Mouse (Mus musculus) c-Kit-positive CD71-positive TER-119-negative erythroid progenitor cells, embryonic 14.5 days (primary cell): ENCODE data around the gene Hist1h4f.

ENCODE experiments used
- DNase-seq: peaks from one replicate; pipeline ENCODE4 v3.0.0-alpha.2; 2013; ENCODE audit warnings: low read depth

Hist1h4f gene

GRCm38 (mm10) chr13:23533560-23534367, 17.7 kb downstream of the Hist1h4f start, which contains the start of gene Hist1h2af:
Hist1h2af (plus strand) TSS chr13:23533906.
- DNase-seq = peak; percentile 89

GRCm38 (mm10) chr13:23532262-23533075, 19.0 kb downstream of the Hist1h4f start:
- no peak for DNase-seq

- DNase-seq = peak; percentile 92
Observed at GRCm38 (mm10) chr13:23530901-23531875, 20.3 kb downstream of the Hist1h4f start, which contains the start of gene Hist1h4h. Hist1h4h (plus strand) TSS chr13:23531050.

- no peak for DNase-seq
Observed at GRCm38 (mm10) chr13:23530181-23530900, 21.1 kb downstream of the Hist1h4f start.

GRCm38 (mm10) chr13:23529480-23530165, 21.8 kb downstream of the Hist1h4f start:
- no peak for DNase-seq

- DNase-seq = no peak
Observed at GRCm38 (mm10) chr13:23529005-23529404, 22.4 kb downstream of the Hist1h4f start.

- no peak for DNase-seq
Observed at GRCm38 (mm10) chr13:23526312-23526711, 25.1 kb downstream of the Hist1h4f start.

GRCm38 (mm10) chr13:23525901-23526300, 25.5 kb downstream of the Hist1h4f start:
- DNase-seq = no peak

GRCm38 (mm10) chr13:23524654-23525053, 26.8 kb downstream of the Hist1h4f start:
- DNase-seq = no peak

- DNase-seq = no peak
Observed at GRCm38 (mm10) chr13:23523976-23524375, 27.5 kb downstream of the Hist1h4f start.

- no peak for DNase-seq
Observed at GRCm38 (mm10) chr13:23521703-23522102, 29.7 kb downstream of the Hist1h4f start.

GRCm38 (mm10) chr13:23519416-23519815, 32.0 kb downstream of the Hist1h4f start:
- DNase-seq = no peak

- no peak for DNase-seq
Observed at GRCm38 (mm10) chr13:23518885-23519284, 32.6 kb downstream of the Hist1h4f start.

GRCm38 (mm10) chr13:23518295-23518603, 33.2 kb downstream of the Hist1h4f start:
- no peak for DNase-seq

- DNase-seq = no peak
Observed at GRCm38 (mm10) chr13:23517603-23518294, 33.7 kb downstream of the Hist1h4f start.

- no peak for DNase-seq
Observed at GRCm38 (mm10) chr13:23516822-23517602, 34.4 kb downstream of the Hist1h4f start.

GRCm38 (mm10) chr13:23515826-23516620, 35.4 kb downstream of the Hist1h4f start:
- DNase-seq = no peak

- no peak for DNase-seq
Observed at GRCm38 (mm10) chr13:23515281-23515680, 36.2 kb downstream of the Hist1h4f start.
